Mouse (Mus musculus) intestine, postnatal 0 days (tissue): Measurements from ENCODE around the gene Notum. TPM values are rescaled to one million over a fixed set of nuclear protein-coding genes. Genes with fewer than 3 reads are reported as not detected.

Source experiments
- ATAC-seq: fragments of 200-750 bp; cut with Nextera tagmentation; 2 replicates; pipeline ENCODE4 v1.8.0; 2017; ENCODE audit warnings: mild to moderate bottlenecking, moderate TSS enrichment, moderate library complexity
- H3K27ac ChIP-seq: fragments of 300-500 bp; sonication (generic); 2 replicates; pipeline ENCODE4 v1.5.1; 2014; ENCODE audit warnings: mild to moderate bottlenecking, low read depth, low read length, moderate library complexity
- H3K27me3 ChIP-seq: fragments of 300-500 bp; sonication (generic); replicated peaks from 2 replicates; pipeline ENCODE4 v1.6.1; 2014; ENCODE audit warnings: low read length, mixed read lengths; ENCODE audit not compliant: control insufficient read depth, insufficient read depth
- H3K36me3 ChIP-seq: fragments of 300-500 bp; sonication (generic); 2 replicates; pipeline ENCODE4 v1.6.1; 2014; ENCODE audit warnings: mild to moderate bottlenecking, moderate library complexity; ENCODE audit not compliant: control insufficient read depth, insufficient read depth
- H3K4me1 ChIP-seq: fragments of 300-500 bp; sonication (generic); replicated peaks from 2 replicates; pipeline ENCODE4 v1.6.1; 2014; ENCODE audit warnings: antibody characterized with exemption, low read length, mixed read lengths; ENCODE audit not compliant: control insufficient read depth, insufficient read depth
- H3K4me2 ChIP-seq: fragments of 300-500 bp; sonication (generic); replicated peaks from 2 replicates; pipeline ENCODE4 v1.6.1; 2014; ENCODE audit warnings: low read depth, mild to moderate bottlenecking, moderate library complexity
- H3K4me3 ChIP-seq: fragments of 300-500 bp; sonication (generic); 2 replicates; pipeline ENCODE4 v1.5.1; 2014; ENCODE audit warnings: low read depth, low read length
- H3K9ac ChIP-seq: fragments of 300-500 bp; sonication (generic); 2 replicates; pipeline ENCODE4 v1.6.1; 2014; ENCODE audit warnings: mild to moderate bottlenecking, low read depth, low read length
- H3K9me3 ChIP-seq: fragments of 300-500 bp; sonication (generic); 2 replicates; pipeline ENCODE4 v1.6.1; 2016; ENCODE audit warnings: mixed run types; ENCODE audit not compliant: control insufficient read depth
- CTCF ChIP-seq: sonication (generic); IDR thresholded peaks from 2 replicates; pipeline ENCODE4 v1.5.1; 2016; ENCODE audit warnings: low read depth, mild to moderate bottlenecking, control low read depth, antibody characterized with exemption, moderate library complexity
- WGBS: fragments of 180-500 bp; shearing (Covaris S2); extraction: QIAGEN DNeasy Blood & Tissue Kit; methylation state at CpG from one replicate; pipeline ENCODE4 v1.1.7; 2014; 5-methylcytosine and 5-hydroxymethylcytosine counted together
- polyA plus RNA-seq: library from polyadenylated mRNA; unstranded; fragments of >200 nt; fragmentation: Nextera tagmentation; extraction: Ambion mirVana; gene quantifications from 2 replicates; pipeline ENCODE4 v1.2.1, GENCODE M21; 2015

The Notum gene
- polyA plus RNA-seq, 1 experiment from 2014 or later = 0.68 TPM

DNA sequence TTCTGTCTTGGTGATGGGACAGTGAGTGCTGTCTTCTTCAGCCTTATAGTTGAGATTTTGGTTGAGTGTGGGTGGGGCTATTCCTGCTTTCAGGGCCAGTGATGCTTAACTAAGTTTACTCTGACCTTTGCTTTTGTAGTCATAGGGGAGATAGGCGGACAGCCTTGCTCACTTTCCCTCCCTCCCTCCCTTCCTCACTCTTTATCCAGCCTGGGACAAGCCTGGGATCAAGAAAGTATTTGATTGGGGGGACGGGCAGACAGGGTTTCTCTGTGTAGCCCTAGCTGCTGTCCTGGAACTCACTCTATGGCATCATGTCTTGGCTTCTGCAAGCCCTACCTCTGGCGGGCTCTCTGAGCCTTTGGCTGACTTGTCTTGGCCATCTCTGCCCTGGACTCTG lies 32.5 kb upstream of the Notum start:
- peaks cover 53% of the 10 kb centered on the region for H3K36me3 ChIP-seq

DNA sequence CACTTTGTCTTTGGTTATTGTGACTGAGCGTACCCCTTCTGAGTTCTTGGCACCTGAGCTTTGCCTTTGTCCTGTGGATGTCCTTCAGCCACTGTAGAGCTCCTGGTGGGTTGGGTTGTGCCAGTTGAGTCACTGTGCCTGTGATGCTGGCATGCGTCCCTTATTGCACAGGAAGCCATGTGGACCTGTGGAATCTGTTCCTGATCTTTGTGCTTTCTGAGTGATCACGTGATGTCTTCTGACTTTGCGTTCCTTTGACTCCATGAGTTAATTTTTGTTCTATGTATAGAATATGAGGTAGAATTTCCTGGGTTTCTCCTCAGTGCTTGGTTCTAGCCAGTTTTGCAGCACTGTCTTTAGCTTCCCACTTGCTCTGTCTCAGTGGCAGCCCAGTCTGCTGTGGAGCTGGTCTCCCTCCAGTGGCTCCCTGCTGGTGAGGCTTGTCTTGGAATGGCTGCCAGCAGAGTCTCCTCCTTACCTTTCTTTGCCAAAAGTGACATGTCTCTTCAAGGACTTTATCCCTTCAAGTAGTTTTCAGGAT lies 31.6 kb upstream of the Notum start:
- peak; percentile 62; the same call in 1 of the 2 replicates for ATAC-seq
- Histone ChIP-seq H3K27me3 (no peaks in the 10 kb centered on the region), H3K4me3 (no peak overlapping the region), H3K36me3 (peaks cover 57% of the 10 kb centered on the region), H3K4me2 (no peak overlapping the region), H3K4me1 (no peaks in the 10 kb centered on the region), H3K9me3 (no peaks in the 10 kb centered on the region), H3K9ac (no peak overlapping the region), H3K27ac (peak overlapping the region; percentile 46)
- 69% methylated on average over 4 of the region's 4 CpGs for WGBS
- TF ChIP-seq CTCF = no peak

More for the DNA sequence above, 32.5 kb upstream of the Notum start:
- no peaks in the 10 kb centered on the region for H3K27me3 ChIP-seq
- no peak overlapping the region for H3K9ac ChIP-seq
- WGBS = 88% methylated on average over 3 of the region's 3 CpGs
- H3K4me3 ChIP-seq = no peak overlapping the region
- no peak for TF ChIP-seq CTCF
- no peak overlapping the region for H3K27ac ChIP-seq
- no peak for ATAC-seq
- no peaks in the 10 kb centered on the region for H3K9me3 ChIP-seq
- no peak overlapping the region for H3K4me2 ChIP-seq
- no peaks in the 10 kb centered on the region for H3K4me1 ChIP-seq

DNA sequence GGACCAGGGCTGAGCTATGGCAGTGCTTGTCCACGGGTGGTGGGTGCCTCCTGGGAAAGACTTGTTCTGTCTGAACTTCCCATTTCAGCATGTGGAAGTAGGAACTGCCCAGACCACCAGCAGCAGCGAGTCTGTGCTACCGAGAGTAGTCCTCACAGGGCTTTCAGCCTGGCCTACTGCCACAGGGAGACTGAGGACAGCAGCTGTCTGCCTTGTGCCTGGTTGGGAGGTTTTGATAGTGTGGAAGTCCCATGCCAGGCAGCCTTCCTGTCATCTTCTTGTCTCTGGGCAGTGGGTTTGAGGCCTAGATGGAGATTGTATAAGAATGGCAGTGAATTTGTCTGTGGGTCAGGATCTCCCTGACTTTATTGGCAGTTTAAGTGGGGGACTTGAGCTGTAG lies 28.4 kb upstream of the Notum start:
- no peak overlapping the region for H3K4me2 ChIP-seq
- WGBS = 85% methylated on average over 3 of the region's 3 CpGs
- no peak overlapping the region for H3K4me3 ChIP-seq
- no peak overlapping the region for H3K9ac ChIP-seq
- no peaks in the 10 kb centered on the region for H3K27me3 ChIP-seq
- peaks cover 55% of the 10 kb centered on the region for H3K36me3 ChIP-seq
- no peak for ATAC-seq
- H3K9me3 ChIP-seq = no peaks in the 10 kb centered on the region
- H3K27ac ChIP-seq = no peak overlapping the region
- TF ChIP-seq CTCF = no peak
- H3K4me1 ChIP-seq = no peaks in the 10 kb centered on the region

DNA sequence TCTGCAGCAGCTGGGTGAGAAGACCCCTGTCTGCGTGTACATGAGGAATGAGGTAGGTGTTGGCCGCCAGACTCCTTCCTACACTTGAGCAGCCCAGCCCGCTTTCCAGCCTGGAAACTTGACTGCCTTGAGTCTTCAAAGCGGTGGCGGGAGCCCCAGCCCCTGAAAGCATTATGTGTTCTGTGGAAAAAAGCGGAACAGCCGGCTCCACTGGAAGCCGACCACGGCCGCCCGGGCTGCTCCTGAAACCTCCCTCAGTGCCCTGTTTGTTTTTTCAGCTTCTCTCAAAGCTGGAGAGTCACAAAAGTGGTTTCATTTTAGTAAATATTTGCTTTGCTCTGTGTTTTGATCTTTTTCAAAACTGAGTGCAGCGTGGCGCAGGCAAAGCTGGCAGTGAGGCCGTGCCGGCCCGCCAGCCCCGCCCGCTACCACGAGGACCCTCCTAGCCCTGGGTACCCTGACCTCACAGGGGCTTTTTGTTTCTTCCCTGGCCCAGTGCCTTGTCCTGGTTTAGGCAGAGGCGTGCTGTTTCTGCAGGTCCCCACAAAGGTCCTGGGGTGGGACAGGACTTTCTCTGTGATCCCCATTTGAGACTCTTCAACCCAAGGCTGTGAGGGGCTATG lies 25.8 kb upstream of the Notum start:
- ATAC-seq = no peak
- no peak overlapping the region for H3K27ac ChIP-seq
- WGBS = 74% methylated on average over 20 of the region's 20 CpGs
- H3K9ac ChIP-seq = no peak overlapping the region
- no peak for TF ChIP-seq CTCF
- no peak overlapping the region for H3K4me2 ChIP-seq
- peaks cover 69% of the 10 kb centered on the region for H3K36me3 ChIP-seq
- H3K4me1 ChIP-seq = no peaks in the 10 kb centered on the region
- H3K4me3 ChIP-seq = no peak overlapping the region
- no peaks in the 10 kb centered on the region for H3K9me3 ChIP-seq
- no peaks in the 10 kb centered on the region for H3K27me3 ChIP-seq

DNA sequence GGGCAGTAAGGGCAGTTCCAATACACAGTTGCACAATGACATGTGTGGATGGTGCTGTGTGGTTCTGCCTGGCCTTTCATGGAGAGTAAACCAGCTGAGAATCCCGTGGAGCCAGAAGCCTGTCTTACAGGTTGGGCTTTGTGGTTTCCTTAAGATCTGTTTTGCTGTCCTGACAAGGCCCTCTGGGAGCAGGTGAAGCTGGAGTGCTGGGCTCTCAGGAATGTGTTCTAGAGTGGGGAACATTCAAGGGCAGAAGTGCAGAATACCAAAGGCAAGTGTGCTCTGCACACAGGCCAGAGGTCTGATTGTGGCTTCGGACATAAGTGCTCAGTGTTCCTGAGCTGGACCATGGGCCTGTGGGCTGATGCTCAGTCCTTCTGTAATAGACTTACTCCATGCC lies 23.7 kb upstream of the Notum start:
- H3K9me3 ChIP-seq = no peaks in the 10 kb centered on the region
- ATAC-seq = no peak
- no peak overlapping the region for H3K9ac ChIP-seq
- H3K4me3 ChIP-seq = no peak overlapping the region
- H3K27ac ChIP-seq = no peak overlapping the region
- H3K27me3 ChIP-seq = no peaks in the 10 kb centered on the region
- H3K4me2 ChIP-seq = no peak overlapping the region
- 83% methylated on average over 2 of the region's 2 CpGs for WGBS
- TF ChIP-seq CTCF = no peak
- peaks cover 81% of the 10 kb centered on the region for H3K36me3 ChIP-seq
- no peaks in the 10 kb centered on the region for H3K4me1 ChIP-seq

DNA sequence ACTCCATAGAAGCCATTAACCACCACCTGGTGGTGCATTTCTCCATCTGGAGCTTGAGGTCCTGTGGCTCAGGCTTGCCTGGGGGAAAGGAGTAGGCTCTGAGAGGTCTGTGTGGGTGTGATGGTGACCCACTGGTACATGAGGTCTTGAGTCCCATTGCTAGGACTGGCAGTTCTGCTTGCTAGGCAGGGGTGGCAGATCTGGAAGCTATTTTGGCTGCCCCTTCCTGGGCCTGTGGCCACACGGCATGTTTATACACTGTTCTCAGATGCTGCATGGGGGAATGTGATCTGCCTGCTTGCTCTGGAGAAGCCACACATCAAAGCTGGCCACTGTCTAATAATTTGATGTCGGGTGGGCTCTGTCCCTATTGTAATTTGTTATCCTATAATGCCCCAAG lies 23.1 kb upstream of the Notum start:
- Histone ChIP-seq H3K27me3 (no peaks in the 10 kb centered on the region), H3K27ac (no peak overlapping the region), H3K9ac (no peak overlapping the region), H3K9me3 (no peaks in the 10 kb centered on the region), H3K4me2 (no peak overlapping the region), H3K36me3 (peaks cover 80% of the 10 kb centered on the region), H3K4me1 (no peaks in the 10 kb centered on the region), H3K4me3 (no peak overlapping the region)
- no peak for TF ChIP-seq CTCF
- no peak for ATAC-seq
- WGBS = 81% methylated on average over 2 of the region's 2 CpGs
